Mouse (Mus musculus): Measurements from ENCODE around the gene Anks1b. TPM values are rescaled to one million over a fixed set of nuclear protein-coding genes. Genes with fewer than 3 reads are reported as not detected.

Gene Anks1b
- total RNA-seq, 2 experiments from 2014 or later = 0.09 to 0.17 TPM

Other genes starting within 250 kb of the Anks1b start
- 10 to 100 TPM; 12.3 to 12.9 TPM for gene Scyl2, start 187.2 kb upstream of the Anks1b start, total RNA-seq (2021)
- 1 to 10 TPM; 5.5 to 7.7 TPM for gene Actr6, start 141.2 kb upstream of the Anks1b start, total RNA-seq (2021)
- 10 to 100 TPM; 13.2 to 21.6 TPM for gene Uhrf1bp1l, start 128.5 kb upstream of the Anks1b start, total RNA-seq (2021)